Mouse (Mus musculus) megakaryocyte, embryonic 14.5 days (primary cell): ENCODE measurements at regions not wholly inside any gene's neighbourhood (a gene's known extent, or its start where the extent isn't known, plus 50 kb on each side); places are given as distances from the start of the nearest gene placed in this dataset.

Source experiments
- FLI1 ChIP-seq: IDR thresholded peaks from 2 replicates; pipeline ENCODE4 v1.6.1; 2012; ENCODE audit warnings: low read length, inconsistent platforms, mixed read lengths
- GATA1 ChIP-seq: IDR thresholded peaks from 3 replicates; pipeline ENCODE4 v1.6.1; 2012; ENCODE audit warnings: mixed read lengths, low read length, inconsistent platforms, borderline replicate concordance

GRCm38 (mm10) chr4:71640521-71640920 is 117.2 kb downstream of the Gm11232 start:
- no peak for TF ChIP-seq GATA1
- no peak for TF ChIP-seq FLI1
